ENCODE assay signal across 18 mouse cellular contexts in genomic region chr7:102259716-102260479, GRCm38 (mm10).
"Had no signal": no experiment of that assay in that cellular context is flagged by ENCODE, and none has a peak within 500 bp of the region (broad histone marks: within the 10 kb centered on the region; RNA-seq: fewer than 3 reads in every experiment).

No protein-coding gene starts in this region.

- H3K4me3 ChIP-seq: liver, embryonic 15.5 days; lung, embryonic 15.5 days; megakaryocyte, embryonic 14.5 days; midbrain, embryonic 13.5 days; myocyte; neural tube, embryonic 13.5 days; neural tube, embryonic 15.5 days; stomach, embryonic 15.5 days had no signal

- DNase-seq: liver, postnatal 0 days; lung, adult 2 months; lung, postnatal 14 days; lung, postnatal 36 days; retina, postnatal 1 day; right cerebral cortex, adult 18-20 months had no signal

- H3K27ac ChIP-seq: liver, embryonic 15.5 days; lung, embryonic 15.5 days; macrophage; midbrain, embryonic 13.5 days; neural tube, embryonic 13.5 days; neural tube, embryonic 15.5 days; stomach, embryonic 15.5 days; stomach, postnatal 0 days had no signal

- H3K4me1 ChIP-seq: lung, embryonic 15.5 days; midbrain, embryonic 13.5 days; neural tube, embryonic 13.5 days; neural tube, embryonic 15.5 days; stomach, embryonic 15.5 days had no signal

- ATAC-seq: liver, postnatal 0 days; lung, postnatal 0 days; midbrain, embryonic 13.5 days; midbrain, embryonic 16.5 days had no signal
